Mouse (Mus musculus) hindbrain, embryonic 11.5 days (tissue): ENCODE data around the gene Uox. TPM values are rescaled to one million over a fixed set of nuclear protein-coding genes. Genes with fewer than 3 reads are reported as not detected.

Source experiments
- ATAC-seq: fragments of 200-750 bp; cut with Nextera tagmentation; 2 replicates; pipeline ENCODE4 v1.8.0; 2017; ENCODE audit warnings: mild to moderate bottlenecking, moderate TSS enrichment, moderate library complexity; ENCODE audit not compliant: low FRiP score
- DNase-seq: peaks from one replicate; pipeline ENCODE4 v3.0.0-alpha.2; 2015; ENCODE audit warnings: low spot score
- H3K27ac ChIP-seq: fragments of 300-500 bp; sonication (generic); 2 replicates; pipeline ENCODE4 v1.5.1; 2014; ENCODE audit warnings: mild to moderate bottlenecking, low read depth, low read length
- H3K27me3 ChIP-seq: fragments of 300-500 bp; sonication (generic); 2 replicates; pipeline ENCODE4 v1.6.1; 2014; ENCODE audit warnings: mild to moderate bottlenecking, low read length, moderate library complexity, mixed read lengths; ENCODE audit not compliant: control insufficient read depth, insufficient read depth
- H3K36me3 ChIP-seq: fragments of 300-500 bp; sonication (generic); 2 replicates; pipeline ENCODE4 v1.6.1; 2014; ENCODE audit warnings: mild to moderate bottlenecking, low read length, moderate library complexity, mixed read lengths; ENCODE audit not compliant: control insufficient read depth, insufficient read depth
- H3K4me1 ChIP-seq: fragments of 300-500 bp; sonication (generic); replicated peaks from 2 replicates; pipeline ENCODE4 v1.6.1; 2014; ENCODE audit warnings: low read length, mixed read lengths; ENCODE audit not compliant: control insufficient read depth, insufficient read depth
- H3K4me2 ChIP-seq: fragments of 300-500 bp; sonication (generic); replicated peaks from 2 replicates; pipeline ENCODE4 v1.6.1; 2014; ENCODE audit warnings: mild to moderate bottlenecking, low read depth, low read length
- H3K4me3 ChIP-seq: fragments of 300-500 bp; sonication (generic); 2 replicates; pipeline ENCODE4 v1.5.1; 2014; ENCODE audit warnings: low read depth, low read length
- H3K9ac ChIP-seq: fragments of 300-500 bp; sonication (generic); 2 replicates; pipeline ENCODE4 v1.6.1; 2014; ENCODE audit warnings: low read depth, low read length
- H3K9me3 ChIP-seq: fragments of 300-500 bp; sonication (generic); 2 replicates; pipeline ENCODE4 v1.6.1; 2016; ENCODE audit warnings: low read length; ENCODE audit not compliant: control insufficient read depth
- WGBS: fragments of 180-500 bp; shearing (Covaris S2); extraction: QIAGEN DNeasy Blood & Tissue Kit; methylation state at CpG from one replicate; pipeline ENCODE4 v1.1.7; 2014; 5-methylcytosine and 5-hydroxymethylcytosine counted together
- polyA plus RNA-seq: library from polyadenylated mRNA; unstranded; fragments of >200 nt; fragmentation: Nextera tagmentation; extraction: Ambion mirVana; gene quantifications from 2 replicates; pipeline ENCODE4 v1.2.1, GENCODE M21; 2014

Gene Uox
- polyA plus RNA-seq, 1 experiment from 2014 or later, result not detected

DNA sequence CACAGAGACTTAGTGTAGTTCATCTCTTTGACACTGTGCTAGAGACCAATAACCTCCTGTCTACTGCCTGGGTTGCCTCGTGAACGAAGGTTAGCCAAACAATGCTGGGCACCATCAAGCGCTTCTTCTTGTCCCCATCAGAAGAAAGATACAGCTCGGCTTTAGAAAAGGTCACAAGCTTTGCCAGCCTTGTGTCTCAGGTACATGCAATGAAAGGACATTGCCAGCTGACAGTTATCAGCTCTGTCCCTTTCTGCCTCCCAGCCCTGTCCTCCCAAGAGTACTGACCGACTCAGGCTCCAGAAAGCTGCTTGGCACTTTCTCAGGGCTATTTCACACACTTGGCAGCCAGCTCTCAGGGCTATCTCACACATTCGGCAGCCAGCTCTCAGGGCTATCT is 25.2 kb downstream of the Uox start:
- Histone ChIP-seq H3K4me3 (no peak overlapping the region), H3K4me2 (no peak overlapping the region), H3K9me3 (no peaks in the 10 kb centered on the region), H3K9ac (no peak overlapping the region), H3K27ac (no peak overlapping the region), H3K27me3 (no peaks in the 10 kb centered on the region), H3K4me1 (no peaks in the 10 kb centered on the region), H3K36me3 (no peaks in the 10 kb centered on the region)
- ATAC-seq (no peak), DNase-seq (no peak)
- WGBS, result 95% methylated on average over 6 of the region's 6 CpGs

DNA sequence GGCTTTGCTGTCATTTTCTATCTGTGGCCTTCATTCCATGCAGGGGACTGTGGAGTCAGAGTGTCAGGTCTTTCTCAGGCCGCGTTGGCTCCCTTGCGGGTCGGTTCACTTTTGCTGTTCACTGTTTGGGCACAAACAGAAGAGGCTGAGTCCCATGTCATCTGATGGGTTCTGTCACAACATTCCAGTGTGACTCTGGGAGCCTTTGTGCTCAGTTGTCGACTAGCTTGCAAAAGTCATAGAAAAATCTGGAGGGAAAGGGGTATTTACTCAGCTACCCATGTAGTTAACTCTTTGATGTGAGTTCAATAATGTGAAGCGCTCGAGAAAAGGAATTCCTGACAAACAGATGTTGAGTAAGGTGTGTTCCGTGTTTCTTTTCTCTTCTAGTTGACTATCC is 26.2 kb downstream of the Uox start:
- 89% methylated on average over 8 of the region's 8 CpGs for WGBS

DNA sequence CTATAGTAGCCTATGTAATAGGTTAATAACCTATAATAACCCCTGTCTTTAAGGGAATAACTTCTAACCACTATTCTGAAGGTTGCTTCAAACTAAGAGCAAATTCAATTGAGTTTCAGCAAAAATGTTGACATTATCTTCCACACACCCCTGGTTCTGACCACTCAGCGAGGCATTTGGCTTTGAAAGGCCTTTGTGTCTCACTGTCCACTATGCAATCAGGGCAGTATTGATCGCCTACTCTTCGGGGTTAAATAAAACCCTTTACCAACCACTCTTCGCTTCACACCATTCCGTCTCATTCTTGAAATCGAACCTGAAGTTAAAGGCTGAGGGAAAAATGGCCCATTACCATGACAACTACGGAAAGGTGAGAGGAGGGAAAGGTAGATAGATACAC is 26.6 kb downstream of the Uox start:
- Histone ChIP-seq H3K27me3 (no peaks in the 10 kb centered on the region), H3K4me2 (no peak overlapping the region), H3K9ac (no peak overlapping the region), H3K36me3 (no peaks in the 10 kb centered on the region), H3K4me3 (no peak overlapping the region), H3K9me3 (no peaks in the 10 kb centered on the region), H3K27ac (no peak overlapping the region), H3K4me1 (no peaks in the 10 kb centered on the region)
- DNase-seq (no peak), ATAC-seq (no peak)
- 91% methylated on average over 7 of the region's 7 CpGs for WGBS

More for the DNA sequence above, 26.2 kb downstream of the Uox start:
- Histone ChIP-seq H3K27me3 (no peaks in the 10 kb centered on the region), H3K4me2 (no peak overlapping the region), H3K9ac (no peak overlapping the region), H3K4me3 (no peak overlapping the region), H3K9me3 (no peaks in the 10 kb centered on the region), H3K27ac (no peak overlapping the region), H3K36me3 (no peaks in the 10 kb centered on the region), H3K4me1 (no peaks in the 10 kb centered on the region)
- no peak for ATAC-seq
- DNase-seq, result no peak

DNA sequence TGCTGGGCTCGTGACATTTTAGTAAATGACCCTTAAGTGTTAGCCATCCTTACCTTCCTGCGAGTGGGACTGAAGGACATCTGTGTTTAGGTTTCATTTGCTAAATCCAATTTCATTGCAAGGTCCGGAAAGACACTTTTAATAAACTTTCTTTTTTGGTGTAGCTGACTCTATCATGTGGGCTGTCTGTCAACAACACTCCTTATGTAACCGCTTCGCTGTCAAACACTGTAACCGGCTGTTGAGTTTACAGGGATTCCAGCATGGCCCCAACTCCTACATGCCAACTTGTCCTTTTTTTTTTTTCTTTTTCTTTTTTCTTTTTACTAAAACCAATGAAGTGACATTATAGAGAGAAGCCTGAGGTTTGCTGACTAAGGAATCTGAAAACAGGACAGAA is 28.2 kb downstream of the Uox start:
- Histone ChIP-seq H3K4me3 (no peak overlapping the region), H3K9me3 (no peaks in the 10 kb centered on the region), H3K4me2 (no peak overlapping the region), H3K36me3 (no peaks in the 10 kb centered on the region), H3K27ac (no peak overlapping the region), H3K4me1 (no peaks in the 10 kb centered on the region), H3K9ac (no peak overlapping the region), H3K27me3 (no peaks in the 10 kb centered on the region)
- ATAC-seq, result no peak
- DNase-seq, result no peak
- WGBS, result 89% methylated on average over 6 of the region's 6 CpGs

DNA sequence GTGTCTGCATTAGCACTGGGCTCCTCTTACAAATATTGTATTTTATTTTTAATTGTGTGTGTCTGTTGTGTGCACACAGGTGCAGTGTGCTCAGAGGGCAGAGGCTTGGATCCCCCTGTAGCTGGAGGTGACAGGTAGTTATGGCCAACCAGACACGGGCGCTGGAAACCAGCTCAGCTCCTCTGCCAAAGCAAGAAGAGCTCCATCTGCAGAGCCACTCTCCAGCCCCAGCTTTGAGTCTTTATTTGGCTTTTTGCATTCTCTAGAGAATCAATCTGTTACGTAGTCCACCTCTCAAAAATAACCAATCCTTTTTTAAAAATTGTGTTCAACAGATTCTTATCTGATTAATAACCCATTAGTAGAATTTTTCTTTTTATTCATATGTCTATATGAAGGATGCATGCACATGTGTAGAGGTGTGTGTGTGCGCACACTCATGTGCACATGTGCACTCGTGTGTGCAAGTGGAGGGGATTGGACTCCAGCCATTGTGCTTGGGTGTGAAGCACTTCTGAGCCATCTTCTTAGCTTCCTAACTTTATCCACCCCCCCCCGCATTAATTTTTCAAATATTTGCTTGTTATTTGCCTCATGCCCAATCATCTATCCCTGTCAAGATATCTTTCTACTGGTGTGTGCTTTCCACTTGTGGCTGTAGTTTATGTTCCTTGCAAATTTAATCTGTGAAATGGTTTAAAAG is 29.1 kb downstream of the Uox start:
- Histone ChIP-seq H3K36me3 (no peaks in the 10 kb centered on the region), H3K27me3 (no peaks in the 10 kb centered on the region), H3K4me1 (no peaks in the 10 kb centered on the region), H3K4me3 (no peak overlapping the region), H3K9ac (no peak overlapping the region), H3K9me3 (no peaks in the 10 kb centered on the region), H3K4me2 (no peak overlapping the region), H3K27ac (no peak overlapping the region)
- DNase-seq (no peak), ATAC-seq (no peak)
- WGBS, result 92% methylated on average over 6 of the region's 6 CpGs

DNA sequence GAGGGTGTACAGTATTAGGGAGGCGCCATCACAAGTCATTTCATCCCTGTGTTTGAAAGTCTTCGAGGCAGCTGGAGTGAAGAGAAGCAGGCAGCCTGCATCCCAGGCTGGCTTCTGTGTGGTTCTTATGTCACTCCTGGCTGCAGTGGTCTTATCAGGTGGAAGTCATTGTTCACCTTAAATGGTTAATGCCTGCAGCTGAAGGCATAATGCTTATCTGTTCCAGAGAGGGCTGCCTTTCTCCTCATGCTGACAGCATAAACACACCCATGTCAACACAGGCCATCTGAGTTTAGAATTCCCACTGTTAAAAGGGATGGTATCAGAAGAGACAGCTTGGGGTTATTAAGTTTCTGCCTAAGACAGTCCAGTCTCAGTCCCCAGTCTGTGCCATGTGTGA is 31.0 kb downstream of the Uox start:
- Histone ChIP-seq H3K27ac (no peak overlapping the region), H3K36me3 (no peaks in the 10 kb centered on the region), H3K9ac (no peak overlapping the region), H3K4me2 (no peak overlapping the region), H3K4me3 (no peak overlapping the region), H3K27me3 (no peaks in the 10 kb centered on the region), H3K9me3 (no peaks in the 10 kb centered on the region), H3K4me1 (no peaks in the 10 kb centered on the region)
- no peak for DNase-seq
- 87% methylated on average over 2 of the region's 2 CpGs for WGBS
- ATAC-seq, result no peak

DNA sequence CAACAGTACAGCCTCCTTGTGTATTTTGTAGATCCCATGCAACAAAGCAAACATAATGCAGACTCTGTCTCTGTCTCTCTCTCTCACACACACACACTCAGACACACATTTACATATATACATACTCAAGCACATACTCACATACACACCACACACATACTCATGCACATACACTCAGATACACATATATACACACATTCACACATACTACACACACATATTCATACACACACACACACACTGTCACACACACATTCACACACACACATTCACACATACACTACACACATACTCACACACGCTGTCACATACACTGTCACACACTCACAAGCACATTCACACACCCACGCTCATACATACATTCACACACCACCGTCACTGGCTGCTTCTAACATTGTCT is 32.3 kb downstream of the Uox start:
- 92% methylated on average over 3 of the region's 3 CpGs for WGBS
- DNase-seq, result no peak

DNA sequence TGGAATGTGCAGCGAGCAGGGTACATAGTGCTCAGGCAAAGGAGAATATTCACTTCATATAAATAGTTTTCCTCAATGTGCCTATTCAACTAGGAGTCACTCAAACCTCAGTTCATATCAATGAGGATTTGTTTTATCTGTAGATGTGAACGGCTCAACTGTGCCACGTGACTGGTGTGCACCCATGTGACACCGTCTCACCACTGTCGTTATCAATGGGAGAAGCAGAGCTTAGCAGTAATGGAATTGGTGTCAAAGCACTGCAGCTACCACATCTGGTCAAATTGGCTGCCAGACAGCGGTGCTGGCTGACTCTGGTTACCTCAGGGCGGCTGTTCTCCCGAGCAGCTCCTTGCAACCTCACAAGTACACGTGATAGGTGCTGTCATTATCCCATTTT is 34.4 kb downstream of the Uox start:
- Histone ChIP-seq H3K27ac (no peak overlapping the region), H3K4me3 (no peak overlapping the region), H3K4me2 (no peak overlapping the region), H3K4me1 (no peaks in the 10 kb centered on the region), H3K9ac (no peak overlapping the region), H3K27me3 (no peaks in the 10 kb centered on the region), H3K36me3 (no peaks in the 10 kb centered on the region), H3K9me3 (no peaks in the 10 kb centered on the region)
- no peak for ATAC-seq
- WGBS, result 85% methylated on average over 9 of the region's 9 CpGs
- DNase-seq, result no peak

More for the DNA sequence above, 32.3 kb downstream of the Uox start:
- H3K27me3 ChIP-seq, result no peaks in the 10 kb centered on the region
- no peak for ATAC-seq
- no peak overlapping the region for H3K9ac ChIP-seq
- H3K9me3 ChIP-seq, result no peaks in the 10 kb centered on the region
- H3K4me2 ChIP-seq, result no peak overlapping the region
- H3K27ac ChIP-seq, result no peak overlapping the region
- H3K4me3 ChIP-seq, result no peak overlapping the region
- no peaks in the 10 kb centered on the region for H3K36me3 ChIP-seq
- H3K4me1 ChIP-seq, result no peaks in the 10 kb centered on the region

DNA sequence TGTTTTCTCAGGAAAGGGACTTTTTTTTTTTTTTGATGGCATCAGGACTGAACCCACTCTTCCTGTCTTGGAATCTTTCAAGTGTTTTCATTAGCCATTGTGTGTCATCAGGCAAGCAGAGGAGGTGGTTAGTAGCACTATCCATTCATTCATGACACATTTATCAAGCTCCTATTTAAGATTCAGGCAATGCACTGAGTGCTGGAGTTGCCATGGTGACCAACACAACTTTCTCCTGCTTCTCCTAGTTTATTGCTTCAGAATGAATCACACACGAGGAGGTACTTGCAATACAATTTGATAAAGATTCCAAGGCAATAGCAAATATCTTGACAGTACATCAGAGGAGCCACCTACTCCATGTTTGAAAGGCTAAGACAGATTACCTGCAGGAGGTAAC is 37.1 kb downstream of the Uox start:
- 32% methylated on average over 1 of the region's 1 CpGs for WGBS
- ATAC-seq, result no peak

More for the DNA sequence above, 37.1 kb downstream of the Uox start:
- Histone ChIP-seq H3K9ac (no peak overlapping the region), H3K27ac (no peak overlapping the region), H3K4me3 (no peak overlapping the region), H3K9me3 (no peaks in the 10 kb centered on the region), H3K4me1 (no peaks in the 10 kb centered on the region), H3K4me2 (no peak overlapping the region), H3K36me3 (no peaks in the 10 kb centered on the region), H3K27me3 (no peaks in the 10 kb centered on the region)
- peak; percentile 7 for DNase-seq
